Mouse (Mus musculus) heart, embryonic 13.5 days (tissue): ENCODE data around the gene Arf5. TPM values are rescaled to one million over a fixed set of nuclear protein-coding genes. Genes with fewer than 3 reads are reported as not detected.

ENCODE experiments used
- ATAC-seq: fragments of 200-750 bp; cut with Nextera tagmentation; 2 replicates; pipeline ENCODE4 v1.8.0; 2017; ENCODE audit warnings: moderate TSS enrichment; ENCODE audit not compliant: insufficient number of reproducible peaks, low FRiP score, low TSS enrichment; ENCODE audit errors: extremely low read depth
- H3K27ac ChIP-seq: fragments of 300-500 bp; sonication (generic); replicated peaks from 2 replicates; pipeline ENCODE4 v1.5.1; 2015; ENCODE audit warnings: moderate library complexity, mild to moderate bottlenecking, inconsistent platforms
- H3K27me3 ChIP-seq: fragments of 300-500 bp; sonication (generic); replicated peaks from 2 replicates; pipeline ENCODE4 v1.6.1; 2015; ENCODE audit warnings: mild to moderate bottlenecking, inconsistent platforms
- H3K36me3 ChIP-seq: fragments of 300-500 bp; sonication (generic); 2 replicates; pipeline ENCODE4 v1.6.1; 2015; ENCODE audit warnings: mild to moderate bottlenecking, inconsistent platforms
- H3K4me1 ChIP-seq: fragments of 300-500 bp; sonication (generic); 2 replicates; pipeline ENCODE4 v1.6.1; 2015; ENCODE audit warnings: inconsistent platforms
- H3K4me2 ChIP-seq: fragments of 300-500 bp; sonication (generic); 2 replicates; pipeline ENCODE4 v1.6.1; 2015; ENCODE audit warnings: inconsistent platforms, mild to moderate bottlenecking, moderate library complexity
- H3K4me3 ChIP-seq: fragments of 300-500 bp; sonication (generic); 2 replicates; pipeline ENCODE4 v1.5.1; 2015; ENCODE audit warnings: moderate library complexity, mild to moderate bottlenecking, inconsistent platforms
- H3K9ac ChIP-seq: fragments of 300-500 bp; sonication (generic); 2 replicates; pipeline ENCODE4 v1.6.1; 2015; ENCODE audit warnings: inconsistent platforms, mild to moderate bottlenecking, moderate library complexity
- H3K9me3 ChIP-seq: fragments of 300-500 bp; sonication (generic); 2 replicates; pipeline ENCODE4 v1.6.1; 2016; ENCODE audit warnings: inconsistent platforms
- WGBS: fragments of 180-500 bp; shearing (Covaris S2); methylation state at CpG from one replicate; pipeline ENCODE4 v1.1.7; 2015; ENCODE audit warnings: mixed read lengths; 5-methylcytosine and 5-hydroxymethylcytosine counted together
- polyA plus RNA-seq: library from polyadenylated mRNA; unstranded; fragments of >200 nt; fragmentation: Nextera tagmentation; extraction: Ambion mirVana; gene quantifications from 2 replicates; pipeline ENCODE4 v1.2.1, GENCODE M21; 2015

The Arf5 gene
- polyA plus RNA-seq, 1 experiment from 2014 or later = 231 TPM

- H3K4me1 ChIP-seq = no peaks in the 10 kb centered on the region
- 78% methylated on average over 9 of the region's 9 CpGs for WGBS
- no peaks in the 10 kb centered on the region for H3K9me3 ChIP-seq
- no peak for ATAC-seq
- H3K9ac ChIP-seq = no peak overlapping the region
- H3K36me3 ChIP-seq = no peaks in the 10 kb centered on the region
- H3K4me2 ChIP-seq = no peak overlapping the region
- H3K27me3 ChIP-seq = no peaks in the 10 kb centered on the region
- H3K4me3 ChIP-seq = no peak overlapping the region
- H3K27ac ChIP-seq = no peak overlapping the region
These were observed 48.1 kb downstream of the Arf5 start for GRCm38 (mm10) chr6:28471284-28472035.

- Histone ChIP-seq H3K4me1 (peaks cover 5% of the 10 kb centered on the region), H3K36me3 (no peaks in the 10 kb centered on the region), H3K4me2 (no peak overlapping the region), H3K27ac (no peak overlapping the region), H3K9me3 (no peaks in the 10 kb centered on the region), H3K27me3 (no peaks in the 10 kb centered on the region), H3K4me3 (no peak overlapping the region), H3K9ac (no peak overlapping the region)
- ATAC-seq = no peak
- WGBS = 71% methylated on average over 4 of the region's 4 CpGs
These were observed 50.9 kb downstream of the Arf5 start for GRCm38 (mm10) chr6:28474211-28474610.

GRCm38 (mm10) chr6:28474839-28475238 lies 51.5 kb downstream of the Arf5 start, which contains the start of gene Snd1:
Snd1 (plus strand) TSS chr6:28475139.
- no peak for ATAC-seq
- WGBS = 67% methylated on average over 5 of the region's 5 CpGs
- Histone ChIP-seq H3K9me3 (no peaks in the 10 kb centered on the region), H3K4me2 (no peak within 1 kb of the TSS), H3K4me3 (no peak within 1 kb of the TSS), H3K36me3 (no peaks in the 10 kb centered on the region), H3K4me1 (peaks cover 7% of the 10 kb centered on the region), H3K27me3 (no peaks in the 10 kb centered on the region), H3K9ac (no peak within 1 kb of the TSS), H3K27ac (no peak within 1 kb of the TSS)

Other genes with a start within 250 kb of the Arf5 start
- gene Zfp800, start 25.6 kb upstream of the Arf5 start, polyA plus RNA-seq = 10.3 and 12.6 TPM in 2 replicates
- not detected in 2 replicates for gene Fscn3, start 4.2 kb downstream of the Arf5 start, polyA plus RNA-seq
- 5.4 TPM in 2 replicates for gene Gcc1, start 4.8 kb downstream of the Arf5 start, polyA plus RNA-seq
- gene Pax4, start 25.8 kb downstream of the Arf5 start, polyA plus RNA-seq = not detected in 2 replicates
- gene Snd1, start 51.6 kb downstream of the Arf5 start, polyA plus RNA-seq = 78.5 and 79.6 TPM in 2 replicates